Mouse (Mus musculus) intestine, postnatal 0 days (tissue): ENCODE results near the gene Apol7e. TPM values are rescaled to one million over a fixed set of nuclear protein-coding genes. Genes with fewer than 3 reads are reported as not detected.
"Not testable (repeated sequence)": the region's sequence is repeated elsewhere in the genome, so short reads cannot be mapped to it uniquely, and the experiment has no call there.

Experiments
- ATAC-seq: fragments of 200-750 bp; cut with Nextera tagmentation; 2 replicates; pipeline ENCODE4 v1.8.0; 2017; ENCODE audit warnings: mild to moderate bottlenecking, moderate TSS enrichment, moderate library complexity
- H3K27ac ChIP-seq: fragments of 300-500 bp; sonication (generic); 2 replicates; pipeline ENCODE4 v1.5.1; 2014; ENCODE audit warnings: mild to moderate bottlenecking, low read depth, low read length, moderate library complexity
- H3K27me3 ChIP-seq: fragments of 300-500 bp; sonication (generic); replicated peaks from 2 replicates; pipeline ENCODE4 v1.6.1; 2014; ENCODE audit warnings: low read length, mixed read lengths; ENCODE audit not compliant: control insufficient read depth, insufficient read depth
- H3K36me3 ChIP-seq: fragments of 300-500 bp; sonication (generic); 2 replicates; pipeline ENCODE4 v1.6.1; 2014; ENCODE audit warnings: mild to moderate bottlenecking, moderate library complexity; ENCODE audit not compliant: control insufficient read depth, insufficient read depth
- H3K4me1 ChIP-seq: fragments of 300-500 bp; sonication (generic); replicated peaks from 2 replicates; pipeline ENCODE4 v1.6.1; 2014; ENCODE audit warnings: antibody characterized with exemption, low read length, mixed read lengths; ENCODE audit not compliant: control insufficient read depth, insufficient read depth
- H3K4me2 ChIP-seq: fragments of 300-500 bp; sonication (generic); replicated peaks from 2 replicates; pipeline ENCODE4 v1.6.1; 2014; ENCODE audit warnings: low read depth, mild to moderate bottlenecking, moderate library complexity
- H3K4me3 ChIP-seq: fragments of 300-500 bp; sonication (generic); 2 replicates; pipeline ENCODE4 v1.5.1; 2014; ENCODE audit warnings: low read depth, low read length
- H3K9ac ChIP-seq: fragments of 300-500 bp; sonication (generic); 2 replicates; pipeline ENCODE4 v1.6.1; 2014; ENCODE audit warnings: mild to moderate bottlenecking, low read depth, low read length
- H3K9me3 ChIP-seq: fragments of 300-500 bp; sonication (generic); 2 replicates; pipeline ENCODE4 v1.6.1; 2016; ENCODE audit warnings: mixed run types; ENCODE audit not compliant: control insufficient read depth
- CTCF ChIP-seq: sonication (generic); IDR thresholded peaks from 2 replicates; pipeline ENCODE4 v1.5.1; 2016; ENCODE audit warnings: low read depth, mild to moderate bottlenecking, control low read depth, antibody characterized with exemption, moderate library complexity
- WGBS: fragments of 180-500 bp; shearing (Covaris S2); extraction: QIAGEN DNeasy Blood & Tissue Kit; methylation state at CpG from one replicate; pipeline ENCODE4 v1.1.7; 2014; 5-methylcytosine and 5-hydroxymethylcytosine counted together
- polyA plus RNA-seq: library from polyadenylated mRNA; unstranded; fragments of >200 nt; fragmentation: Nextera tagmentation; extraction: Ambion mirVana; gene quantifications from 2 replicates; pipeline ENCODE4 v1.2.1, GENCODE M21; 2015

Gene Apol7e
- 0.22 and 0.25 TPM in 2 replicates for polyA plus RNA-seq

DNA sequence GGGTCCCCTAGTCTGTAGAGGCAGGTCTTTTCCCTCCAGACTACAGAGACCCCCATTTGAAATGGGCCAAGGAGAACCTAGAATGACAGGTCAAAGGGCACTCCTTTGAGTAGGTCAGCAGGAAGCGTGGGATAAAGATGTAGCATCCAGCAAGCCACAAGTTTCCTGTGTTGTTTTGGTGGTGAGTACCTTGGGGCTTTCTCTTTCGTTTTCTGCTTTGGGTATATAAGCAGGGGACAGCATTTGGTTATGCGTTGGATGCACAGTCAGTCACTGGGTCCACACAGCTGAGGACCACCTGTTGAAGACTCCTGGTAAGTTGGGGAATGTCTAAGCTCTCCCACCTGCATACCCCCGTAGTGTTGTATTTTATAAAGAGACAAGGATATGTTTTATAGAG lies at the start of gene Apol7e:
Gene Apol7e (plus strand): TSS at position 202 of the 400 bp plus-strand sequence.
- not testable (repeated sequence) for H3K9me3 ChIP-seq, H3K36me3 ChIP-seq, H3K4me3 ChIP-seq, H3K4me1 ChIP-seq, H3K9ac ChIP-seq, H3K27me3 ChIP-seq, ATAC-seq, H3K4me2 ChIP-seq, H3K27ac ChIP-seq
- 75% methylated on average over 4 of the region's 4 CpGs for WGBS

DNA sequence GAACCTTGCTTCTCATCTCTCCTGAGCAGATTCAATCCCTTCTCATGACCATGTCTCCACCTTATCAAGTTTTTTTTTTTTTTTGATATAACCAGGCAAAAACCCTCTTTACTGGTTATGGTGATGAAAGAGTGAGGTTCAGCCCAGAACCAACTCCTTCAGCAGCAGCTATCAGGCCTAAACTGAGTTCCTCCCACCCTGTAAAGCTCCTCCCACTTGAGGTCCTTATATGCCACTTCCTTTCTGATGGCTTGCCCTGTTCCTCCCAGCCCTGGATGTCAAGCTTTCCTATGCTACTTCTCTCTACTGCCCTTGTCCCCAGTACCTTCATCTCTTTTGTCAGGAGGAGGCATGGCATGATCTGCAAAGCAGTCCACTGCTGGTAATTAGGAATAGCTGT lies 47.5 kb upstream of the Apol7e start:
- H3K4me1 ChIP-seq, H3K27me3 ChIP-seq, H3K27ac ChIP-seq, H3K36me3 ChIP-seq, H3K9ac ChIP-seq, ATAC-seq, H3K9me3 ChIP-seq, H3K4me3 ChIP-seq, H3K4me2 ChIP-seq: not testable (repeated sequence)

DNA sequence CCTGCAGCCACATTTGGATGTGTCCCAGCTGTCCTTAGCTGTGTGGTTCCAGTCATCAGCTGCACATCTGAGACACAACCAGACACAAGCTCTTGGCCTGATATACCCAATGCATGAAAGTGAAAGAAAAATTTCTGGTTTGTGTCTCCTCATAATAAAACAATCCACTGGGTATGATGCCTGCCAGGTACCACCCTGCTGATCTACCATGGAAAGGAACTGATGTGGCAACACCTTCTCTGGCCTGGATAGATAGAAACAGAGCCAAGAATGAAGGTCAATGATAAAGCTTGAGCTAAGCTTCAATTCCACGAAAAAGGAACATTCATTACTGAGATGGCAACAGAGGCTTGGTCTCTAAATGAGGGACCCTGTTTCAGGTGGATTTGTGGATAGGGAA lies 38.9 kb upstream of the Apol7e start:
- WGBS, result 35% methylated on average over 1 of the region's 1 CpGs
- not testable (repeated sequence) for H3K9me3 ChIP-seq, H3K9ac ChIP-seq, H3K4me2 ChIP-seq, H3K4me3 ChIP-seq, H3K36me3 ChIP-seq, H3K27ac ChIP-seq, H3K4me1 ChIP-seq, ATAC-seq, H3K27me3 ChIP-seq

GRCm38 (mm10) chr15:77661841-77662240 lies 36.8 kb upstream of the Apol7e start:
- H3K4me1 ChIP-seq, H3K27ac ChIP-seq, H3K4me2 ChIP-seq, H3K9ac ChIP-seq, H3K36me3 ChIP-seq, H3K9me3 ChIP-seq, H3K27me3 ChIP-seq, H3K4me3 ChIP-seq: not testable (repeated sequence)
- 17% methylated on average over 2 of the region's 2 CpGs for WGBS
- ATAC-seq, result peak; percentile 70

GRCm38 (mm10) chr15:77674081-77674480 lies 24.6 kb upstream of the Apol7e start:
- H3K27me3 ChIP-seq, H3K4me1 ChIP-seq, H3K9me3 ChIP-seq, H3K9ac ChIP-seq, ATAC-seq, H3K4me3 ChIP-seq, H3K27ac ChIP-seq, H3K36me3 ChIP-seq, H3K4me2 ChIP-seq: not testable (repeated sequence)
- WGBS, result 72% methylated on average over 1 of the region's 1 CpGs

DNA sequence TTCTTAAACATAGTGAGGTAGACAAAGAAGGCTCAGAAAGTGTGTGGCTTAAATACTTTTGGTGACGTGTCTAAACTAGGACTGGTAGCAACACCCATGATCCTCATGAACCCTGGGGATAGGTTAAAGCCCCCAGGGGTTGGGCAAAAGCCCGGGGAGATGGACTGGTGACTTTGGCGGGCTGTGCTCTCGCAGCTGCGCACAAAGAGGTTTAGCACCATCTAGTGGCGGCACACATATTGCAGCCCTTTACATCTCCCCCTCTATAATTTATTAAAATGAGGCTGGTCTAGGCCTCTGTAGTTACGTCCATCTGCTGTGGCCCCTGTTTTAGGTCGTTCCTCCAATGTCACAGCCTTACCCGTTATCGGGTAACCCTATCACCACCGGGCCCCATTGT lies 14.7 kb upstream of the Apol7e start:
- H3K27me3 ChIP-seq, H3K4me2 ChIP-seq, ATAC-seq, H3K9ac ChIP-seq, H3K27ac ChIP-seq, H3K4me3 ChIP-seq, H3K36me3 ChIP-seq, H3K9me3 ChIP-seq, H3K4me1 ChIP-seq: not testable (repeated sequence)
- 2% methylated on average over 8 of the region's 11 CpGs for WGBS
- TF ChIP-seq CTCF, result peak; percentile 72

GRCm38 (mm10) chr15:77691532-77692311 lies 6.9 kb upstream of the Apol7e start:
- 10% methylated on average over 19 of the region's 20 CpGs for WGBS
- H3K9ac ChIP-seq, result 0 out of 2 replicates have a peak overlapping the region, but pooled peaks have one; percentile 7
- not testable (repeated sequence) for ATAC-seq

More at GRCm38 (mm10) chr15:77691532-77692311, 6.9 kb upstream of the Apol7e start:
- not testable (repeated sequence) for H3K9me3 ChIP-seq, H3K27me3 ChIP-seq, H3K27ac ChIP-seq, H3K4me1 ChIP-seq, H3K36me3 ChIP-seq
- peak overlapping the region; percentile 14; the same call in 1 of the 2 replicates for H3K4me3 ChIP-seq
- peak overlapping the region; percentile 55 for H3K4me2 ChIP-seq
